Mouse (Mus musculus): ENCODE data around the gene Ccpg1. TPM values are rescaled to one million over a fixed set of nuclear protein-coding genes. Genes with fewer than 3 reads are reported as not detected.

Gene Ccpg1
- polyA plus RNA-seq, 1 experiment from 2014 or later = 49.2 TPM

GRCm38 (mm10) chr9:72968349-72969061 lies 16.7 kb upstream of the Ccpg1 start:
- no peak overlapping the region for H3K4me3 ChIP-seq
- no peak overlapping the region for H3K9ac ChIP-seq
- H3K4me1 ChIP-seq (replicated peaks) = peaks cover 4% of the 10 kb centered on the region; the same call in 1 of the 2 replicates
- no peak overlapping the region for H3K4me2 ChIP-seq
- 32% methylated on average over 11 of the region's 11 CpGs for WGBS
- no peaks in the 10 kb centered on the region for H3K27me3 ChIP-seq
- H3K36me3 ChIP-seq = no peaks in the 10 kb centered on the region
- no peak overlapping the region for H3K27ac ChIP-seq (replicated peaks)
- peak; percentile 78; the same call in 1 of the 2 replicates for ATAC-seq (ENCODE audit: low FRiP score, low read depth)
- H3K9me3 ChIP-seq = no peaks in the 10 kb centered on the region

GRCm38 (mm10) chr9:72969874-72970273 lies 15.4 kb upstream of the Ccpg1 start:
- no peak for ATAC-seq (ENCODE audit: low FRiP score, low read depth)
- no peak overlapping the region for H3K4me2 ChIP-seq
- H3K4me1 ChIP-seq (replicated peaks) = peaks cover 4% of the 10 kb centered on the region; the same call in 1 of the 2 replicates
- H3K27ac ChIP-seq (replicated peaks) = no peak overlapping the region
- H3K27me3 ChIP-seq = no peaks in the 10 kb centered on the region
- H3K9ac ChIP-seq = no peak overlapping the region
- H3K36me3 ChIP-seq = no peaks in the 10 kb centered on the region
- H3K9me3 ChIP-seq = no peaks in the 10 kb centered on the region
- no peak overlapping the region for H3K4me3 ChIP-seq
- 71% methylated on average over 7 of the region's 7 CpGs for WGBS

GRCm38 (mm10) chr9:72972435-72972834 lies 12.8 kb upstream of the Ccpg1 start:
- H3K4me2 ChIP-seq = no peak overlapping the region
- H3K9ac ChIP-seq = no peak overlapping the region
- no peaks in the 10 kb centered on the region for H3K9me3 ChIP-seq
- no peak for ATAC-seq (ENCODE audit: low FRiP score, low read depth)
- no peaks in the 10 kb centered on the region for H3K27me3 ChIP-seq
- no peaks in the 10 kb centered on the region for H3K36me3 ChIP-seq
- peaks cover 4% of the 10 kb centered on the region; the same call in 1 of the 2 replicates for H3K4me1 ChIP-seq (replicated peaks)
- H3K27ac ChIP-seq (replicated peaks) = no peak overlapping the region
- 93% methylated on average over 5 of the region's 5 CpGs for WGBS
- no peak overlapping the region for H3K4me3 ChIP-seq

GRCm38 (mm10) chr9:72972984-72973383 lies 12.2 kb upstream of the Ccpg1 start:
- Histone ChIP-seq H3K36me3 (no peaks in the 10 kb centered on the region), H3K27me3 (no peaks in the 10 kb centered on the region), H3K9ac (no peak overlapping the region), H3K4me2 (no peak overlapping the region), H3K4me1 (replicated peaks) (peaks cover 4% of the 10 kb centered on the region; the same call in 1 of the 2 replicates), H3K27ac (replicated peaks) (no peak overlapping the region), H3K4me3 (no peak overlapping the region), H3K9me3 (no peaks in the 10 kb centered on the region)
- no peak for ATAC-seq (ENCODE audit: low FRiP score, low read depth)

- Histone ChIP-seq H3K36me3 (no peaks in the 10 kb centered on the region), H3K27ac (replicated peaks) (no peak overlapping the region), H3K4me2 (no peak overlapping the region), H3K4me1 (replicated peaks) (no peaks in the 10 kb centered on the region), H3K9me3 (no peaks in the 10 kb centered on the region), H3K4me3 (no peak overlapping the region), H3K27me3 (no peaks in the 10 kb centered on the region), H3K9ac (no peak overlapping the region)
- WGBS = 88% methylated on average over 5 of the region's 5 CpGs
- no peak for ATAC-seq (ENCODE audit: low FRiP score, low read depth)
Measured at GRCm38 (mm10) chr9:72974734-72975133, 10.5 kb upstream of the Ccpg1 start.

- ATAC-seq (ENCODE audit: low FRiP score, low read depth) = no peak
- Histone ChIP-seq H3K9me3 (no peaks in the 10 kb centered on the region), H3K4me3 (no peak overlapping the region), H3K36me3 (no peaks in the 10 kb centered on the region), H3K9ac (no peak overlapping the region), H3K27me3 (no peaks in the 10 kb centered on the region), H3K4me1 (replicated peaks) (no peaks in the 10 kb centered on the region), H3K27ac (replicated peaks) (no peak overlapping the region), H3K4me2 (no peak overlapping the region)
- WGBS = 98% methylated on average over 1 of the region's 1 CpGs
Measured at GRCm38 (mm10) chr9:72975242-72975641, 10.0 kb upstream of the Ccpg1 start.

- no peak for ATAC-seq (ENCODE audit: low FRiP score, low read depth)
- 76% methylated on average over 2 of the region's 2 CpGs for WGBS
- peaks cover 23% of the 10 kb centered on the region for H3K4me1 ChIP-seq (replicated peaks)
- no peak overlapping the region for H3K9ac ChIP-seq
- no peak overlapping the region for H3K4me2 ChIP-seq
- H3K36me3 ChIP-seq = no peaks in the 10 kb centered on the region
- H3K4me3 ChIP-seq = no peak overlapping the region
- no peaks in the 10 kb centered on the region for H3K9me3 ChIP-seq
- H3K27me3 ChIP-seq = no peaks in the 10 kb centered on the region
- H3K27ac ChIP-seq (replicated peaks) = no peak overlapping the region
Measured at GRCm38 (mm10) chr9:72983066-72983465, 2.2 kb upstream of the Ccpg1 start.

GRCm38 (mm10) chr9:72987703-72988102 lies 2.5 kb downstream of the Ccpg1 start:
- H3K9ac ChIP-seq = no peak overlapping the region
- WGBS = 73% methylated on average over 3 of the region's 3 CpGs
- no peak overlapping the region for H3K4me2 ChIP-seq
- peaks cover 23% of the 10 kb centered on the region for H3K4me1 ChIP-seq (replicated peaks)
- no peak for ATAC-seq (ENCODE audit: low FRiP score, low read depth)
- H3K27me3 ChIP-seq = no peaks in the 10 kb centered on the region
- H3K9me3 ChIP-seq = no peaks in the 10 kb centered on the region
- H3K4me3 ChIP-seq = no peak overlapping the region
- no peak overlapping the region for H3K27ac ChIP-seq (replicated peaks)
- H3K36me3 ChIP-seq = no peaks in the 10 kb centered on the region

GRCm38 (mm10) chr9:72988706-72989105 lies 3.5 kb downstream of the Ccpg1 start:
- H3K27ac ChIP-seq (replicated peaks) = no peak overlapping the region
- no peaks in the 10 kb centered on the region for H3K9me3 ChIP-seq
- no peak for ATAC-seq (ENCODE audit: low FRiP score, low read depth)
- H3K9ac ChIP-seq = no peak overlapping the region
- H3K36me3 ChIP-seq = no peaks in the 10 kb centered on the region
- WGBS = 90% methylated on average over 5 of the region's 5 CpGs
- no peaks in the 10 kb centered on the region for H3K27me3 ChIP-seq
- peaks cover 23% of the 10 kb centered on the region for H3K4me1 ChIP-seq (replicated peaks)
- no peak overlapping the region for H3K4me3 ChIP-seq
- H3K4me2 ChIP-seq = no peak overlapping the region

GRCm38 (mm10) chr9:72991420-72991819 lies 6.2 kb downstream of the Ccpg1 start:
- no peak overlapping the region for H3K4me3 ChIP-seq
- H3K9ac ChIP-seq = no peak overlapping the region
- H3K9me3 ChIP-seq = no peaks in the 10 kb centered on the region
- no peaks in the 10 kb centered on the region for H3K27me3 ChIP-seq
- no peak overlapping the region for H3K27ac ChIP-seq (replicated peaks)
- no peak for ATAC-seq (ENCODE audit: low FRiP score, low read depth)
- H3K4me1 ChIP-seq (replicated peaks) = peaks cover 10% of the 10 kb centered on the region
- WGBS = 94% methylated on average over 2 of the region's 2 CpGs
- no peaks in the 10 kb centered on the region for H3K36me3 ChIP-seq
- no peak overlapping the region for H3K4me2 ChIP-seq

- no peak overlapping the region for H3K27ac ChIP-seq (replicated peaks)
- no peak overlapping the region for H3K4me3 ChIP-seq
- no peaks in the 10 kb centered on the region for H3K36me3 ChIP-seq
- no peak overlapping the region for H3K9ac ChIP-seq
- H3K27me3 ChIP-seq = no peaks in the 10 kb centered on the region
- WGBS = 89% methylated on average over 5 of the region's 5 CpGs
- H3K4me2 ChIP-seq = no peak overlapping the region
- no peaks in the 10 kb centered on the region for H3K9me3 ChIP-seq
- no peak for ATAC-seq (ENCODE audit: low FRiP score, low read depth)
- no peaks in the 10 kb centered on the region for H3K4me1 ChIP-seq (replicated peaks)
Measured at GRCm38 (mm10) chr9:72992576-72992975, 7.3 kb downstream of the Ccpg1 start.

GRCm38 (mm10) chr9:72996167-72996566 lies 10.9 kb downstream of the Ccpg1 start:
- H3K27ac ChIP-seq (replicated peaks) = no peak overlapping the region

GRCm38 (mm10) chr9:72996806-72997205 lies 11.6 kb downstream of the Ccpg1 start:
- Histone ChIP-seq H3K9ac (no peak overlapping the region), H3K4me2 (no peak overlapping the region), H3K9me3 (no peaks in the 10 kb centered on the region), H3K27ac (replicated peaks) (no peak overlapping the region), H3K27me3 (no peaks in the 10 kb centered on the region), H3K4me3 (no peak overlapping the region), H3K4me1 (replicated peaks) (no peaks in the 10 kb centered on the region), H3K36me3 (0 out of 2 replicates have a peak, but pooled peaks cover 3% of the 10 kb centered on the region)
- 59% methylated on average over 7 of the region's 7 CpGs for WGBS
- no peak for ATAC-seq (ENCODE audit: low FRiP score, low read depth)

More at GRCm38 (mm10) chr9:72996167-72996566, 10.9 kb downstream of the Ccpg1 start:
- Histone ChIP-seq H3K27me3 (no peaks in the 10 kb centered on the region), H3K4me3 (no peak overlapping the region), H3K9ac (no peak overlapping the region), H3K36me3 (0 out of 2 replicates have a peak, but pooled peaks cover 3% of the 10 kb centered on the region), H3K4me1 (replicated peaks) (no peaks in the 10 kb centered on the region), H3K4me2 (no peak overlapping the region), H3K9me3 (no peaks in the 10 kb centered on the region)
- ATAC-seq (ENCODE audit: low FRiP score, low read depth) = no peak

Measured in hindbrain, embryonic 15.5 days (tissue).